Mouse (Mus musculus) layer of hippocampus, postnatal 25 days (tissue): ENCODE results near the gene Laptm5. TPM values are rescaled to one million over a fixed set of nuclear protein-coding genes. Genes with fewer than 3 reads are reported as not detected.

Experiments used
- DNase-seq, 2 experiments: peaks; one replicate each; pipeline ENCODE4 v3.0.0; 2022; ENCODE audit warnings: mixed read lengths in 2 of 2, low spot score in 1 of 2; ENCODE audit errors: extremely low spot score in 1 of 2
- total RNA-seq, 2 experiments: library from RNA; stranded (reverse); gene quantifications; 2 replicates each; pipeline ENCODE4 v1.2.3; 2021

Gene Laptm5
- total RNA-seq, 2 experiments from 2014 or later, result 37.3 to 39.6 TPM

GRCm38 (mm10) chr4:130918805-130919749, 6.2 kb downstream of the Laptm5 start:
- no peak for DNase-seq

- DNase-seq, result no peak
Observed at GRCm38 (mm10) chr4:130919750-130920356, 6.9 kb downstream of the Laptm5 start.

DNA sequence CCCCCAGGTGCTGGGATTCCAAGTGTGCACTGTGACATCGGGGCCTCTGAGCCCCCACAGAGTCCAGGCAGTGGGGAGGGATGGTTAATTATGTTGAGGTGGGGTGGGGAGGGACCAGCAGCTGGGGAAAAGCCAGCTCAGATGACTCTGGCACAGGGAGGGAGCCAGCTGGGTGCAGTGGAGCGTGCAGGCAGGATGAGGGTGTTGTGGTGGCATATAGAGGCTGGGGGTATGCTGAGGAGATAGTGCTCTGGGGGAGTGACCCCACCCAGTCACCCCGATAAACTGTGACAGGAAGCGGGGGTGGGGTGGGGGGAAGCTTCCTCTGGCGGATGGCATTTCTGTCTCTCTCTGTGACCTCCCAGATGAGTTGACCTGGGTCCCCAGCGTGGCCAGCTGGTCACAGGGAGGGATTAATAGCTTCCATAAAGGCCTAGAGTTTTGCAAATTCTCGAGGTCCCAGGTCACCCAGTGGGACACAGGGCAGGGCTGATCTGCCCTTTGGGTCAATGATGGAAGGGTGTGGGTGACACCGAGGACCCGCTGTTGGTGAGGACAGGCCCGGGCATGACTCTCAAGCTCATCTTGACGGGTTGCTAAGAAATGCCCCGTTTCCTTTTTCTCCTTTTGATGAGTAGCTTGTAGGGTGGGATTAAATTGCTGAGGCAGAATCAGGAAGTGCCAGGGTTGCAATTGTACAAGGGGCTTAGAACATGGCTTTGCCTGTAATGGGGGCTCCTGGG, 8.2 kb downstream of the Laptm5 start:
- DNase-seq, result no peak

GRCm38 (mm10) chr4:130921986-130922385, 9.1 kb downstream of the Laptm5 start:
- no peak for DNase-seq

DNA sequence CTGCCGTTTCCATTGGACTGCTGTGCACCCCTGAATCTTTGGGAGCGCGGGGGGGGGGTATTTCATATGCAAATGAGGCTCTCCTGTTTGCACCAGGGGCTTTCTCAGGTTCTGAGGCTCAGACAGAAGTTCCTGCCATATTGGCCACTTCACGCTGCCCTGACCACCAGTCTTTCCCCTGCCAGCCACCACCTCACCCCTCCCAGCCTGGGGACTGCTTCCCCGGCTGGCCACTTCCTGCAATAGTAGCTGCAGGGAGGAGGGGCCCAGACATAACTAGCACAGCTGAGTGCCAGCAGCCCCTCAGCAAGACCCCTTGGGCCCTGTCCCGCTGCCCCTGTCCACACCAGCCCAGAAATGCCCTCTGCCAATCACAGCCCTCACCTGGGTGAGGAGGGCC, 13.3 kb downstream of the Laptm5 start:
- DNase-seq, result no peak

GRCm38 (mm10) chr4:130927821-130928220, 14.9 kb downstream of the Laptm5 start:
- no peak for DNase-seq

DNA sequence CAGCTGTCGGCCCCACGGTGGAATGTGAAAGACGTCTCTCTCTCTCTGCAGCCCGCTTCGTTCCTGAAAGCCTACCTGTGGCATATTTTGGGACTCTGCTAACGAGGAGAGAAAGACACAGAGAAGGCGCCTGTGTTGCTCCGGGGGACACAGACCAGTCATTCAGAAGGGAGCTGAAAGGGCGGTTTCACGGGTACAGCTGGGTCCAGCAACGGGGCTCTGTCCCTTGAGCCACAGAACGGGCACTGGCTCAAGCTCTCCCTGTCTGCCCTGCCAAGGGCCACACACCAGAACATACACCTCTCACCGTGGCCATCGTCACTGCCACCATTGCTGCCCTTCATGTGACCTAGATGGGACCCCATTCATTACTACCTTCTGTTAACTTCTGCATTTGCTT, 29.7 kb downstream of the Laptm5 start:
- DNase-seq, result no peak

DNA sequence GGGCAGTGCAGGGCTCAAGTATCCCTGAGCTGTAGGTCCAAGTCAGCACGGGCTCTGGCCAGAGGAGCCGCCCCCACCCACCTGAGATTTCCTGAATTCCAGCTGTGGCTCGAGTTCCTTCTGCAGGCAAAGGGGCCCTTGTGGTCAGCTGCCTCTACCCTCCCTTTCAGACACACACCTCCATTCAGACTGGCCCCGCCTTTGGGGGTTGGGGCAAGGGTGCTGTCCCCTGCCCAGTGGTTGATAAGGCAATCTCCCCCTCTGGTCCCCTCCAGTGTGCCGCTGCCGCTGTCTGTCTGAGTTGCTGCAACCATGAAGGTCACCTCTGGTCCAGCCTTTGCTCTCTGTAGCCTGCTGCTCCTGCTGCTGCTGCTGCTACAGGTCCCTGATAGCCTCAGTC, 31.2 kb downstream of the Laptm5 start, which contains the start of gene Matn1:
TSS of gene Matn1 (plus strand) at position 274 of the 400 bp plus-strand sequence.
- no peak for DNase-seq

DNA sequence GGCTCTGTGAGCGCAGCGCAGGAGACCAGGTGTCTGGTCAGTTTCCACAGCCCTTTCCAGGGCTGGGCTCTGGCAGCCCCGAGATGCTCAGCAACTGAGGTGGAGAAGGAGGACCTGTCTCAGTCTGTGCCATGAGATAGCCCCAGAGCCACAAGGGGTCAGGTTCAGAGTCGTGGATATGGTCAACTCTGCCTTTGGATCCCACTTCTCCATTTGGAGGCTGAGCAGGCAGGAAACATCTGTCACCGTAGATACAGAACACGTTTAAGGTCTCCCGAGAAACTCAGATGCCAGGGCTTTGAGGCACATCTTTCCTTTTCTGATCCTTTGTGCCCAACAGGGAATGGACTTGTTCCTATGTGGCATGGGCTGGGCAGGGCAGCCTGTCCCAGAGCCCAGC, 31.9 kb downstream of the Laptm5 start:
- no peak for DNase-seq

- no peak for DNase-seq
Observed at GRCm38 (mm10) chr4:130947094-130947647, 34.2 kb downstream of the Laptm5 start.

DNA sequence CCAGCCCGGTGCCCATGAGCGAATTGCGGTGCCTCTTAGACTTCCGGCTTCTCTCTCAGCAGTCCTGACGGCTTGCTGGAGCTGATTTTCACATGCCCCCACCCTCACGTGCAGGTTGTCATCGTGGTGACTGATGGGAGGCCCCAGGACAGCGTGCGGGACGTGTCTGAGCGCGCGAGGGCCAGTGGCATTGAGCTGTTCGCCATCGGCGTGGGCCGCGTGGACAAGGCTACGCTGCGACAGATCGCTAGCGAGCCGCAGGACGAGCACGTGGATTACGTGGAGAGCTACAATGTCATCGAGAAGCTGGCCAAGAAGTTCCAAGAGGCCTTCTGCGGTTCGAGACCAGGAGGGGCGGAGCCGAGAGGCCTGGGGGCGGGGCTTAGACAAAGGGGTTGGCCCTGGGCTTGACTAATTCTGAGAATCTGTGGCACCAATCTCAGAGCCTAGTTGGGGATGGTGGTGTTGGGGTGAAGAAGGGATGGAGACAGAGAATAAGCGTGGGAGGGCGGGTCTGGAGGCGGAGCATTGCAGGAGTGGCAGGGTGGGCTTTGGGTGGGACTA, 37.0 kb downstream of the Laptm5 start:
- no peak for DNase-seq

GRCm38 (mm10) chr4:130952531-130952930, 39.6 kb downstream of the Laptm5 start:
- peak in 1 of 2 experiments; percentile 49 for DNase-seq

DNA sequence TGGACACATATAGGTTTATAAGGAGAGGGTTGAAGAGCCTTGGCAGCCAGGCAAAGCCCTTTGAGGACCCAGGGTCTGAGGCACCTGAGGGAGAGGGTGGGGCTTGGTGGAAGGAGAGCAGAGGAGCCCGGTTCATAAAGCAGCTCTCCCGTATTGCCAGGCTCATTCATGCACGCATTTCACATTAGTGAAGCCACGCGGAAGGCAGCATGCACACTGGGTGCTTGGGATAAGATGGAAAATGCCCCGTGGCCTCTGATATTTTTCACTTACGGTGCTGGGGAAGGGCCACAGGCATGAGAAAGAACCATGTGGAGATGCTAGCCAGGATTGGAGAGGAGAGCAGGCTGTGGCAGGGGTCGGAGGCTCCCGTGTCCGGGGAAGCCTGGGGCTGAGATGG, 44.2 kb downstream of the Laptm5 start:
- no peak for DNase-seq

DNA sequence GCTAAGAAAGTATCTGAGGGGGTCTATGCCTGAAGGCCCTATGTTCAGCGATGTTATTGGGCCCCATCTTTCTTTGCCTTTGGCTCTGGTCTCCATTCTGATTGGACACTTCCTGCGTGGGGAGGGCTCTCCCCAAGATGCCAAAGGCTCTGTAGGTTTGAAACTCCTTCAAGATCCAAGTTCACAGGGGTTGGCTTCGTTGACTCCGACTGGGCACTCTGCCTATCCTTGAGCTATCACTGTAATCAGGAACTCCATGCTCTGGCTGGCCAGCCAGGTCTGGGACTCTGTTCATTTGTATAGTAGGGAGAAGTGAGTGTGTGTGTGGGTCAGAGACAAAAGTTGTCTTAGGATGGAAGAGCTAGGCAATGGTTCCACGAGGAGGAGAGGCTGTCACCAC, 45.9 kb downstream of the Laptm5 start:
- no peak for DNase-seq

GRCm38 (mm10) chr4:130959678-130960077, 46.8 kb downstream of the Laptm5 start:
- DNase-seq, result no peak

- DNase-seq, result peak; percentile 94 to 99
Observed at GRCm38 (mm10) chr4:130960118-130960734, 47.3 kb downstream of the Laptm5 start.

DNA sequence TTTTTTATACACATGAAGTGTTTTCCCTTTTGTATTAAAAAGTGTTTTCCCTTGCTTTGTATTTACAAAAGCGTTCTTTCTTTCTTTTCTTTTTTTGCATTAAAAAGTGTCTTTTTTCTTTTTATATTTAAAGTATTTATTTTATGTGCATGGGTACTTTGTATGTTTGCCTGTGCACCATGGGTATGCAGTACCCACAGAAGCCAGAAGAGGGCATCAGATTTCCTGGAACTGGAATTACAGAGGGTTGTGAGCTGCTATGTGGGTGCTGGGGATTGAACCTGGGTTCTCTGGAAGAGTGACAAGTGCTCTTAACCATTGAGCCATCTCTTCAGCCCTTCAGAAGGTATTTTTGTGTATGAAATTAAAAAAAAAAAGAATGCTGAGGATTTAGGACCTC, 58.4 kb downstream of the Laptm5 start:
- no peak for DNase-seq

DNA sequence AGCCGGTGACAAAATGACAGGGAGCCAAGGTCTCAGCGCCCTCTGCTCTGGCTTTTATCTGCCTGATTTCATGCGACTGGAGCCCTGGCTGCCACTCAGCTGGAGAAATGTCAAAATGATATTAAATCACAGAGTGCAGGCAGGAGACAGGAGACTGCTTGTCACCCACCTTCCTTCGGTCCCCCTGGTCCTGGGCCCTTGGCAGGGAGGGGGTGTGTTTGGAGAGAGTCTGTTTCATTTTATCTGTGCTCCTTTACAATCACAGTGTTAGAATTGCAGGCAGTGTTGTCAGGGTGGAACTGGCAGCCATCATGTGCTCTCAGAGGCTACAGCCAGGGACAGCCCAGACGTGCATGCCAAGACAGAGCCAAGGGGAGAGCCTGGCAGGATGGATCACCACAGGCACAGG, 59.5 kb downstream of the Laptm5 start:
- no peak for DNase-seq

GRCm38 (mm10) chr4:130973332-130974263, 60.7 kb downstream of the Laptm5 start:
- peak in 1 of 2 experiments; percentile 45 for DNase-seq
